ENCODE assay signal across 20 mouse cellular contexts in the genomic region with DNA sequence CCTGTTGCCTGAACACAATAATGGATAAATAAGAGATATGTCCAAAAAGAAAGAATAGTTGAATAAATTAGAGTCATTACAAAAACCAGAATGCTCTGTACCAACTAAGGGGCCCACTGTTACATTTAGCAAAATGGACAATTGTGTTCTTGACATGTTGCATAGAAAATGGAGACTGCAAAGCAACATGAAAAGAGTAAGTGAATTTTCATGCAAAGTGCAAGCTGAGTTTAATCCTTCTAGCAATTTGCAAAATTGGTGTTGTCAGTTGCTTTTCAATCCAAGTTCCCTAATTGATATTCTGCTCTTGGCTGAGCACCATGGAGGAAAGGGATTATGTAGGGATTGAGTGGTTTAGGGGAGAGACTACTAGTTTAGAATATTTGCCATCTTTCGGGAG.
DNase-seq lines count a peak whose midpoint lies in the region; ATAC-seq lines count a peak whose summit lies in the region.
"Had no signal": no experiment of that assay in that cellular context is flagged by ENCODE, and none has a peak within 500 bp of the region (broad histone marks: within the 10 kb centered on the region; RNA-seq: fewer than 3 reads in every experiment).

No protein-coding gene starts in this region.

- no peak overlapping the region for H3K4me2 ChIP-seq in hindbrain, embryonic 14.5 days (replicated peaks)
- no peak overlapping the region for H3K4me2 ChIP-seq in hindbrain, embryonic 11.5 days (replicated peaks; ENCODE audit: low read depth, low read length)
- no peak overlapping the region for H3K4me2 ChIP-seq in midbrain, embryonic 11.5 days
- H3K4me2 ChIP-seq in forebrain, embryonic 16.5 days (ENCODE audit: low read length): no peak overlapping the region
- H3K4me2 ChIP-seq: embryonic facial prominence, embryonic 12.5 days; limb, embryonic 12.5 days; liver, embryonic 11.5 days had no signal

- no peaks in the 10 kb centered on the region for H3K4me1 ChIP-seq in hindbrain, embryonic 14.5 days (replicated peaks; ENCODE audit: control insufficient read depth, insufficient read depth, low read length)
- H3K4me1 ChIP-seq in hindbrain, embryonic 11.5 days (replicated peaks; ENCODE audit: control insufficient read depth, insufficient read depth, low read length): no peaks in the 10 kb centered on the region
- peaks cover 4% of the 10 kb centered on the region; the same call in 1 of the 2 replicates for H3K4me1 ChIP-seq in midbrain, embryonic 11.5 days (ENCODE audit: control insufficient read depth, insufficient read depth, low read length)
- H3K4me1 ChIP-seq in midbrain, embryonic 10.5 days: peaks cover 10% of the 10 kb centered on the region
- H3K4me1 ChIP-seq in forebrain, embryonic 16.5 days (replicated peaks; ENCODE audit: control insufficient read depth, insufficient read depth, low read length): no peaks in the 10 kb centered on the region; the same call in 1 of the 2 replicates
- H3K4me1 ChIP-seq: embryonic facial prominence, embryonic 12.5 days; limb, embryonic 12.5 days had no signal

- DNase-seq in hindbrain, embryonic 14.5 days (ENCODE audit: low spot score): no peak
- DNase-seq in hindbrain, embryonic 11.5 days (ENCODE audit: low spot score): no peak
- DNase-seq in midbrain, embryonic 11.5 days (ENCODE audit: low spot score, missing footprints): no peak
- DNase-seq in midbrain, embryonic 10.5 days (ENCODE audit: low spot score): no peak
- DNase-seq in cerebellum, postnatal 36 days: no peak
- DNase-seq in gastrocnemius, postnatal 10 days: no peak
- DNase-seq in urinary bladder, postnatal 36 days (ENCODE audit: low spot score in 2 of 2): no peak
- DNase-seq: cerebellum, adult 18-20 months; cerebellum, postnatal 14 days; heart, postnatal 36 days; kidney, adult 8-10 months; kidney, postnatal 10 days; liver, postnatal 0 days; lung, postnatal 10 days; thymus, adult 2 months; thymus, postnatal 4 days had no signal

- no peak overlapping the region for H3K9ac ChIP-seq in hindbrain, embryonic 14.5 days
- no peak overlapping the region for H3K9ac ChIP-seq in hindbrain, embryonic 11.5 days (ENCODE audit: low read depth, low read length)
- H3K9ac ChIP-seq in midbrain, embryonic 11.5 days (ENCODE audit: low read length): no peak overlapping the region
- H3K9ac ChIP-seq in forebrain, embryonic 16.5 days (replicated peaks; ENCODE audit: low read depth, low read length): no peak overlapping the region
- H3K9ac ChIP-seq: embryonic facial prominence, embryonic 12.5 days; limb, embryonic 12.5 days; liver, postnatal 0 days had no signal

- no peak overlapping the region for H3K27ac ChIP-seq in hindbrain, embryonic 14.5 days
- no peak overlapping the region for H3K27ac ChIP-seq in hindbrain, embryonic 11.5 days (ENCODE audit: low read depth, low read length)
- no peak overlapping the region for H3K27ac ChIP-seq in midbrain, embryonic 11.5 days (ENCODE audit: low read depth, low read length)
- no peak overlapping the region for H3K27ac ChIP-seq in midbrain, embryonic 10.5 days (replicated peaks)
- H3K27ac ChIP-seq in forebrain, embryonic 16.5 days (ENCODE audit: low read length): no peak overlapping the region
- H3K27ac ChIP-seq: embryonic facial prominence, embryonic 12.5 days; limb, embryonic 12.5 days had no signal

- WGBS in hindbrain, embryonic 14.5 days: 67% methylated on average over 1 of the region's 1 CpGs
- 86% methylated on average over 1 of the region's 1 CpGs for WGBS in hindbrain, embryonic 11.5 days
- WGBS in midbrain, embryonic 11.5 days: 31% methylated on average over 1 of the region's 1 CpGs
- WGBS in midbrain, embryonic 10.5 days: 58% methylated on average over 1 of the region's 1 CpGs
- WGBS in forebrain, embryonic 16.5 days: 13% methylated on average over 1 of the region's 1 CpGs

- peak; percentile 34; the same call in 1 of the 2 replicates for ATAC-seq in hindbrain, embryonic 14.5 days (ENCODE audit: low FRiP score)
- ATAC-seq in hindbrain, embryonic 11.5 days (ENCODE audit: low FRiP score): no peak; the same call in 1 of the 2 replicates
- peak; percentile 88 for ATAC-seq in midbrain, embryonic 11.5 days (ENCODE audit: low FRiP score)
- ATAC-seq in forebrain, embryonic 16.5 days: peak; percentile 95
- ATAC-seq: liver, postnatal 0 days had no signal

- H3K9me3 ChIP-seq in hindbrain, embryonic 14.5 days (ENCODE audit: control insufficient read depth, low read length): no peaks in the 10 kb centered on the region
- no peaks in the 10 kb centered on the region for H3K9me3 ChIP-seq in hindbrain, embryonic 11.5 days (ENCODE audit: control insufficient read depth, low read length)
- H3K9me3 ChIP-seq in midbrain, embryonic 11.5 days (ENCODE audit: control insufficient read depth, low read length): no peaks in the 10 kb centered on the region
- no peaks in the 10 kb centered on the region for H3K9me3 ChIP-seq in midbrain, embryonic 10.5 days (replicated peaks)
- no peaks in the 10 kb centered on the region for H3K9me3 ChIP-seq in forebrain, embryonic 16.5 days (ENCODE audit: control insufficient read depth, low read length)
- H3K9me3 ChIP-seq: embryonic facial prominence, embryonic 12.5 days; limb, embryonic 12.5 days had no signal

- no peaks in the 10 kb centered on the region for H3K27me3 ChIP-seq in hindbrain, embryonic 14.5 days (ENCODE audit: control insufficient read depth, insufficient read depth, low read length)
- no peaks in the 10 kb centered on the region for H3K27me3 ChIP-seq in hindbrain, embryonic 11.5 days (ENCODE audit: control insufficient read depth, insufficient read depth, low read length)
- no peaks in the 10 kb centered on the region for H3K27me3 ChIP-seq in midbrain, embryonic 11.5 days (ENCODE audit: control insufficient read depth, insufficient read depth, low read length)
- no peaks in the 10 kb centered on the region for H3K27me3 ChIP-seq in midbrain, embryonic 10.5 days (ENCODE audit: low read depth, poor library complexity, severe bottlenecking)
- H3K27me3 ChIP-seq in forebrain, embryonic 16.5 days (replicated peaks; ENCODE audit: control insufficient read depth, insufficient read depth, low read length): no peaks in the 10 kb centered on the region
- H3K27me3 ChIP-seq: embryonic facial prominence, embryonic 12.5 days; limb, embryonic 12.5 days had no signal

- no peaks in the 10 kb centered on the region for H3K36me3 ChIP-seq in hindbrain, embryonic 14.5 days (replicated peaks; ENCODE audit: control insufficient read depth, insufficient read depth)
- no peaks in the 10 kb centered on the region for H3K36me3 ChIP-seq in hindbrain, embryonic 11.5 days (ENCODE audit: control insufficient read depth, insufficient read depth, low read length)
- H3K36me3 ChIP-seq in midbrain, embryonic 11.5 days (ENCODE audit: control insufficient read depth, insufficient read depth, low read length): no peaks in the 10 kb centered on the region
- no peaks in the 10 kb centered on the region for H3K36me3 ChIP-seq in midbrain, embryonic 10.5 days
- H3K36me3 ChIP-seq in forebrain, embryonic 16.5 days (ENCODE audit: control insufficient read depth, insufficient read depth): no peaks in the 10 kb centered on the region
- H3K36me3 ChIP-seq: embryonic facial prominence, embryonic 12.5 days; limb, embryonic 12.5 days had no signal

- no peak overlapping the region for H3K4me3 ChIP-seq in hindbrain, embryonic 14.5 days (replicated peaks; ENCODE audit: low read length)
- H3K4me3 ChIP-seq in hindbrain, embryonic 11.5 days (ENCODE audit: low read depth, low read length): no peak overlapping the region
- H3K4me3 ChIP-seq in midbrain, embryonic 11.5 days (ENCODE audit: low read depth, low read length): no peak overlapping the region
- H3K4me3 ChIP-seq in midbrain, embryonic 10.5 days: no peak overlapping the region
- no peak overlapping the region for H3K4me3 ChIP-seq in forebrain, embryonic 16.5 days (replicated peaks; ENCODE audit: low read length)
- H3K4me3 ChIP-seq: embryonic facial prominence, embryonic 12.5 days; limb, embryonic 12.5 days had no signal
